Mouse (Mus musculus) lung, postnatal 0 days (tissue): ENCODE data around the gene Gstt3.

Experiments
- CTCF ChIP-seq: IDR thresholded peaks from 2 replicates; pipeline ENCODE4 v1.5.1; 2016; ENCODE audit warnings: antibody characterized with exemption, mild to moderate bottlenecking
- EP300 ChIP-seq: IDR thresholded peaks from 2 replicates; pipeline ENCODE4 v1.6.1; 2016; ENCODE audit warnings: antibody characterized with exemption, mild to moderate bottlenecking, control low read depth

DNA sequence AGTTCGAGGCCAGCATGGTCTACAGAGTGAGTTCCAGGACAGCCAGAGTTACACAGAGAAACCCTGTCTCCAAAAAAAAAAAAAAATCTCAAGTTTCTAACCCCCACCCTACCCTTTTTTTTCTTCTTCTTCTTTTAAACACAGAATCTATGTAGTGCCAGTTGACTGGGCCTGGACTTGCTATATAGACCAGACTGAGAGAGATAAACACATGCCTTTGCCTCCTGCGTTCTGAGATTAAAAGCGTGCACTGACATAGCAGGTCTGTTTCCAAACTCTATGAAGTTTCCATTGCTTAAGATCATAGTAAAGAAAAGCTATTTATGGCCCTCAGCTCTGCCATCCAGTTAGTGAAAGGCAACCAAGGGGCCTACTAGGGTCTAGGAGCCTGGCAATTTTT, 18.8 kb downstream of the Gstt3 start:
- no peak for TF ChIP-seq CTCF
- no peak for TF ChIP-seq EP300
